Mouse (Mus musculus): ENCODE measurements around the gene Zwilch. TPM values are rescaled to one million over a fixed set of nuclear protein-coding genes. Genes with fewer than 3 reads are reported as not detected.

Zwilch gene
- total RNA-seq, 2 experiments from 2014 or later = 26.7 to 76.4 TPM

GRCm38 (mm10) chr9:64114646-64115045, 58.3 kb downstream of the Zwilch start:
- no peak for ATAC-seq (ENCODE audit: poor library complexity, severe bottlenecking)

GRCm38 (mm10) chr9:64110502-64110901, 62.4 kb downstream of the Zwilch start:
- no peak for ATAC-seq (ENCODE audit: poor library complexity, severe bottlenecking)

- ATAC-seq (ENCODE audit: poor library complexity, severe bottlenecking) = peak; percentile 45; the same call in 1 of the 2 replicates
Measured at GRCm38 (mm10) chr9:64105301-64105700, 67.6 kb downstream of the Zwilch start.

- ATAC-seq (ENCODE audit: poor library complexity, severe bottlenecking) = peak; percentile 83
Measured at GRCm38 (mm10) chr9:64100442-64100841, 72.5 kb downstream of the Zwilch start.

- ATAC-seq (ENCODE audit: poor library complexity, severe bottlenecking) = no peak
Measured at GRCm38 (mm10) chr9:64098282-64098681, 74.6 kb downstream of the Zwilch start.

GRCm38 (mm10) chr9:64094083-64094482, 78.8 kb downstream of the Zwilch start:
- no peak for ATAC-seq (ENCODE audit: poor library complexity, severe bottlenecking)

GRCm38 (mm10) chr9:64089004-64089403, 83.9 kb downstream of the Zwilch start:
- peak; percentile 79 for ATAC-seq (ENCODE audit: poor library complexity, severe bottlenecking)

- ATAC-seq (ENCODE audit: poor library complexity, severe bottlenecking) = no peak
Measured at GRCm38 (mm10) chr9:64088346-64088745, 84.6 kb downstream of the Zwilch start.

- peak; percentile 49; the same call in 1 of the 2 replicates for ATAC-seq (ENCODE audit: poor library complexity, severe bottlenecking)
Measured at GRCm38 (mm10) chr9:64087461-64088235, 85.3 kb downstream of the Zwilch start.

Other genes with a start within 250 kb of the Zwilch start
- gene Smad6, start 151.0 kb downstream of the Zwilch start, total RNA-seq (2015) = 0.52 and 0.96 TPM in 2 replicates
- gene Smad6, start 151.0 kb downstream of the Zwilch start, total RNA-seq (2017) = 1.3 and 1.7 TPM in 2 replicates
- not detected in 2 replicates for gene Lctl, start 56.0 kb downstream of the Zwilch start, total RNA-seq (2015)
- not detected in 2 replicates for gene Lctl, start 56.0 kb downstream of the Zwilch start, total RNA-seq (2017)
- 2,055 and 2,225 TPM in 2 replicates for gene Rpl4, start 271 bp upstream of the Zwilch start, total RNA-seq (2015)
- 1,695 and 1,727 TPM in 2 replicates for gene Rpl4, start 271 bp upstream of the Zwilch start, total RNA-seq (2017)
- 25.6 and 31.7 TPM in 2 replicates for gene Snapc5, start 6.2 kb upstream of the Zwilch start, total RNA-seq (2015)
- 70.1 and 76.7 TPM in 2 replicates for gene Snapc5, start 6.2 kb upstream of the Zwilch start, total RNA-seq (2017)
- 0.34 TPM in 1 of 2 replicates, not detected in the other for gene Uchl4, start 62.1 kb upstream of the Zwilch start, total RNA-seq (2015)
- 0.16 and 0.48 TPM in 2 replicates for gene Uchl4, start 62.1 kb upstream of the Zwilch start, total RNA-seq (2017)
- gene Map2k1, start 80.5 kb upstream of the Zwilch start, total RNA-seq (2015) = 79.7 and 92.9 TPM in 2 replicates
- gene Map2k1, start 80.5 kb upstream of the Zwilch start, total RNA-seq (2017) = 114 and 117 TPM in 2 replicates
- gene Tipin, start 108.5 kb upstream of the Zwilch start, total RNA-seq (2015) = 132 and 155 TPM in 2 replicates
- gene Tipin, start 108.5 kb upstream of the Zwilch start, total RNA-seq (2017) = 163 and 193 TPM in 2 replicates
- gene Dis3l, start 168.2 kb upstream of the Zwilch start, total RNA-seq (2015) = 10.7 and 15.0 TPM in 2 replicates
- gene Dis3l, start 168.2 kb upstream of the Zwilch start, total RNA-seq (2017) = 21.9 and 23.4 TPM in 2 replicates
- 0.04 TPM in 1 of 2 replicates, not detected in the other for gene Megf11, start 212.5 kb upstream of the Zwilch start, total RNA-seq (2015)
- 0.04 TPM in 1 of 2 replicates, not detected in the other for gene Megf11, start 212.5 kb upstream of the Zwilch start, total RNA-seq (2017)